Mouse (Mus musculus) CH12.LX (cell line): ENCODE measurements at regions not wholly inside any gene's neighbourhood (a gene's known extent, or its start where the extent isn't known, plus 50 kb on each side); places are given as distances from the start of the nearest gene placed in this dataset.

Source experiments
- DNase-seq: peaks from one replicate; pipeline ENCODE4 v3.0.0-alpha.2; 2013; ENCODE audit errors: extremely low read depth
- H3K27ac ChIP-seq: 2 replicates; pipeline ENCODE4 v1.5.1; 2012; ENCODE audit warnings: low read depth, mild to moderate bottlenecking, control low read depth, moderate library complexity; ENCODE audit not compliant: insufficient read depth
- H3K27me3 ChIP-seq: replicated peaks from 2 replicates; pipeline ENCODE3; 2012; ENCODE audit warnings: inconsistent platforms
- H3K36me3 ChIP-seq, 2 experiments: replicated peaks in 1 of 2; 2 replicates each; pipeline versions ENCODE3 to v1.6.1; 2012; ENCODE audit warnings: inconsistent platforms in 1 of 2, low read length in 1 of 2, mild to moderate bottlenecking in 1 of 2, mixed read lengths in 1 of 2, moderate library complexity in 1 of 2; ENCODE audit not compliant: control insufficient read depth in 1 of 2, insufficient read depth in 1 of 2
- H3K4me1 ChIP-seq, 2 experiments: 2 replicates each; pipeline ENCODE4 v1.6.1; 2012; ENCODE audit warnings: inconsistent platforms in 1 of 2, moderate library complexity in 1 of 2; ENCODE audit not compliant: insufficient read depth in 2 of 2, control insufficient read depth in 1 of 2
- H3K4me2 ChIP-seq: 2 replicates; pipeline ENCODE4 v1.6.1; 2012; ENCODE audit warnings: low read depth, mild to moderate bottlenecking, control low read depth; ENCODE audit not compliant: poor library complexity, insufficient read depth, severe bottlenecking
- H3K4me3 ChIP-seq, 3 experiments: fragments of 150-350 bp in 1 of 3; sonication (generic) in 1 of 3; replicated peaks in 1 of 3; 2 replicates each; pipeline versions ENCODE3 to v1.5.1; 2011 to 2012; ENCODE audit warnings: low read depth in 2 of 3, low read length in 2 of 3, mild to moderate bottlenecking in 2 of 3, moderate library complexity in 2 of 3, control low read depth in 1 of 3, improper control_type of control experiment in 1 of 3, inconsistent platforms in 1 of 3, mixed read lengths in 1 of 3; ENCODE audit not compliant: poor library complexity in 1 of 3
- H3K79me2 ChIP-seq: replicated peaks from 2 replicates; pipeline ENCODE4 v1.6.1; 2012; ENCODE audit warnings: mild to moderate bottlenecking, moderate library complexity; ENCODE audit not compliant: control insufficient read depth, poor library complexity, insufficient read depth, severe bottlenecking; ENCODE audit errors: extremely low read depth
- H3K9ac ChIP-seq: 2 replicates; pipeline ENCODE4 v1.6.1; 2012; ENCODE audit warnings: low read depth, mild to moderate bottlenecking, control low read depth, moderate library complexity; ENCODE audit not compliant: insufficient read depth
- H3K9me3 ChIP-seq: replicated peaks from 2 replicates; pipeline ENCODE3; 2012; ENCODE audit warnings: low read length, inconsistent platforms, mixed read lengths
- BHLHE40 ChIP-seq: IDR thresholded peaks from 2 replicates; pipeline ENCODE4 v1.6.1; 2011; ENCODE audit warnings: mild to moderate bottlenecking, low read depth, low read length, improper control_type of control experiment
- CHD1 ChIP-seq: IDR thresholded peaks from 2 replicates; pipeline ENCODE4 v1.6.1; 2012; ENCODE audit warnings: low read depth, low read length, improper control_type of control experiment, inconsistent platforms
- ELF1 ChIP-seq: IDR thresholded peaks from 2 replicates; pipeline ENCODE4 v1.6.1; 2014; ENCODE audit warnings: low read depth, mild to moderate bottlenecking, inconsistent platforms, low read length, improper control_type of control experiment
- EP300 ChIP-seq: IDR thresholded peaks from 2 replicates; pipeline ENCODE4 v1.6.1; 2011; ENCODE audit warnings: low read length, improper control_type of control experiment
- ETS1 ChIP-seq: conservative IDR thresholded peaks from 2 replicates; pipeline ENCODE4 v1.6.1; 2012; ENCODE audit warnings: low read depth, mild to moderate bottlenecking, inconsistent platforms, low read length, improper control_type of control experiment, moderate library complexity
- IRF4 ChIP-seq: IDR thresholded peaks from 2 replicates; pipeline ENCODE4 v1.6.1; 2014; ENCODE audit warnings: low read depth, mild to moderate bottlenecking, inconsistent platforms, low read length, improper control_type of control experiment
- JUN ChIP-seq: IDR thresholded peaks from 2 replicates; pipeline ENCODE4 v1.6.1; 2011; ENCODE audit warnings: low read depth, mild to moderate bottlenecking, low read length, improper control_type of control experiment, moderate library complexity; ENCODE audit not compliant: insufficient read depth
- JUND ChIP-seq: conservative IDR thresholded peaks from 2 replicates; pipeline ENCODE4 v1.6.1; 2011; ENCODE audit warnings: low read depth, low read length, improper control_type of control experiment
- KAT2A ChIP-seq: IDR thresholded peaks from 2 replicates; pipeline ENCODE4 v1.6.1; 2012; ENCODE audit warnings: low read length, improper control_type of control experiment, inconsistent platforms; ENCODE audit not compliant: insufficient replicate concordance
- MAFK ChIP-seq: IDR thresholded peaks from 2 replicates; pipeline ENCODE4 v1.6.1; 2011; ENCODE audit warnings: low read length, improper control_type of control experiment; ENCODE audit not compliant: insufficient replicate concordance
- MAX ChIP-seq: IDR thresholded peaks from 2 replicates; pipeline ENCODE4 v1.6.1; 2011; ENCODE audit warnings: low read length, improper control_type of control experiment
- MAZ ChIP-seq: IDR thresholded peaks from 2 replicates; pipeline ENCODE4 v1.6.1; 2012; ENCODE audit warnings: low read depth, mild to moderate bottlenecking, inconsistent platforms, low read length, improper control_type of control experiment, moderate library complexity
- MYC ChIP-seq: IDR thresholded peaks from 2 replicates; pipeline ENCODE4 v1.6.1; 2011; ENCODE audit warnings: low read depth, mild to moderate bottlenecking, improper control_type of control experiment, low read length
- NELFE ChIP-seq: IDR thresholded peaks from 2 replicates; pipeline ENCODE4 v1.6.1; 2011; ENCODE audit warnings: low read depth, low read length, improper control_type of control experiment
- NRF1 ChIP-seq: IDR thresholded peaks from 2 replicates; pipeline ENCODE4 v1.6.1; 2014; ENCODE audit warnings: low read depth, mild to moderate bottlenecking, inconsistent platforms, low read length, improper control_type of control experiment, moderate library complexity
- PAX5 ChIP-seq: IDR thresholded peaks from 2 replicates; pipeline ENCODE4 v1.6.1; 2012; ENCODE audit warnings: low read length, inconsistent platforms, mixed read lengths
- SIN3A ChIP-seq: IDR thresholded peaks from 2 replicates; pipeline ENCODE4 v1.6.1; 2012; ENCODE audit warnings: low read length, improper control_type of control experiment, inconsistent platforms
- TBP ChIP-seq: conservative IDR thresholded peaks from 2 replicates; pipeline ENCODE4 v1.6.1; 2011; ENCODE audit warnings: low read depth, low read length, improper control_type of control experiment
- UBTF ChIP-seq: IDR thresholded peaks from 2 replicates; pipeline ENCODE4 v1.6.1; 2012; ENCODE audit warnings: low read depth, mild to moderate bottlenecking, inconsistent platforms, low read length, improper control_type of control experiment, moderate library complexity
- dilution Hi-C: fragments of 300-500 bp; cut with MboI; formaldehyde crosslinking; loops from 2 replicates; pipeline ENCODE4 v1.14.3; 2020; ENCODE audit warnings: low sequenced_read_pairs; ENCODE audit not compliant: extremely low pct_unique_long_range_greater_than_20kb, extremely low pct_ligation_motif_present
- in situ Hi-C: fragments of 300-500 bp; cut with MboI; formaldehyde crosslinking; loops from 3 replicates; pipeline ENCODE4 v1.14.3; 2019; ENCODE audit warnings: low sequenced_read_pairs, low pct_ligation_motif_present, low pct_unique_long_range_greater_than_20kb, mixed read lengths

DNA sequence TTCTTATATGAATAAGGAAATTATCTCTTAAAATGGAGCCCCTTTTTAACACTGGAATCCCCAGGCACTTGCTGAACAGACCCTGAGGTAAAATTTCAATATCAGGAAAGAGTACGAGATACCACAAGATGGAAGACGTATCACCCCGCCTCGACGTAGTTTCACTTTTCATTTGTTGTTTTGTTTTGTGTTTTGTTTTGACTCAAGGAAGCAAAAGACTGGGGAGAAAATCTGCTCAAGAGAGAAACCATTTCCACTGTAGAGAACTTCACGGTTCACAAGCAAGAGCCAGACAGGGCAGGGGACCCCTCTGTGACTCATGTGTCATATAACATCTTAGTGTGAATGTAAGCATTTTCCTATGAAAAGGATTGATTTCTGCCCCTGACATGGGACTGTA, 300.6 kb upstream of the Nrp1 start:
- DNase-seq = peak; percentile 57
- TF ChIP-seq MYC (no peak), IRF4 (peak; percentile 89), SIN3A (no peak), BHLHE40 (0 out of 2 replicates have a peak, but pooled peaks have one; percentile 34), EP300 (peak; percentile 52; the same call in 1 of the 2 replicates), CHD1 (0 out of 2 replicates have a peak, but pooled peaks have one; percentile 9), JUN (peak; percentile 44), JUND (peak; percentile 90), MAFK (no peak), ETS1 (peak; percentile 78), MAX (peak; percentile 21; the same call in 1 of the 2 replicates)
- Histone ChIP-seq H3K9ac (peak overlapping the region; percentile 60), H3K4me1 (peaks cover 8 to 40% of the 10 kb centered on the region in 2 experiments), H3K27ac (no peak overlapping the region), H3K4me3 (peak overlapping the region in 1 of 3 experiments; percentile 5), H3K9me3 (peaks cover 2% of the 10 kb centered on the region), H3K4me2 (peak overlapping the region; percentile 91), H3K36me3 (no peaks in the 10 kb centered on the region), H3K79me2 (no peaks in the 10 kb centered on the region), H3K27me3 (no peaks in the 10 kb centered on the region)
- dilution Hi-C loops (no loop called here), in situ Hi-C loops (no loop called here)

DNA sequence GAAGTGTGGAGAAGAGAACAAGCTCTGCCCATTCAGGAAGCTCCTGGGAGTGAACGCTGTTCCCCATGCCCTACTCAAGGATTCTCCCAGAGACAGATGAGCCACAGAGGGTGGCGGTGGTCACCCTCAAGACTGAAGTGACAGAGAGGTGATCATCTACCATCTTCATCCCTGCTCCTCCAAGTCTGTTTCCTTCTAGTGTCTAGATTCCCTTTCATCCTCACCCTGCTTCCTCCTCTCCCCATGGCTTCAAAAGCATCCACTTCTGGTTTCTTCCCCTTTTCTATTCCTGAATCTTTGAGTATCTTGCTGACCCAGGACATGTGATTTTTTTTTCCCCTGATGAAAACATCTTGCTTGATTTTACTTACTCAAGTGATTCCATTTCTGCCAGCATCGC, 298.6 kb upstream of the Nrp1 start:
- H3K4me3 ChIP-seq = no peak overlapping the region
- H3K9ac ChIP-seq = no peak overlapping the region
- H3K79me2 ChIP-seq = no peaks in the 10 kb centered on the region
- TF ChIP-seq ELF1 (no peak), TBP (no peak), SIN3A (no peak), NRF1 (no peak), NELFE (no peak), PAX5 (no peak), UBTF (no peak), MAZ (no peak), IRF4 (no peak), MAFK (no peak), KAT2A (no peak)
- in situ Hi-C loops (no loop called here), dilution Hi-C loops (no loop called here)
- H3K4me2 ChIP-seq = no peak overlapping the region
- no peaks in the 10 kb centered on the region for H3K27me3 ChIP-seq
- no peak for DNase-seq
- H3K4me1 ChIP-seq = peaks cover 8 to 50% of the 10 kb centered on the region in 2 experiments
- H3K9me3 ChIP-seq = peaks cover 2% of the 10 kb centered on the region
- no peaks in the 10 kb centered on the region for H3K36me3 ChIP-seq
- H3K27ac ChIP-seq = no peak overlapping the region
